Mouse (Mus musculus) spleen, adult 2 months (tissue): ENCODE data around the gene Psmb4.
"Not testable (repeated sequence)": the region's sequence is repeated elsewhere in the genome, so short reads cannot be mapped to it uniquely, and the experiment has no call there.

Source experiments
- CTCF ChIP-seq: fragments of 200-500 bp; IDR thresholded peaks from 2 replicates; pipeline ENCODE4 v1.5.1; 2011; ENCODE audit warnings: mild to moderate bottlenecking, inconsistent platforms; ENCODE audit not compliant: insufficient read depth, insufficient read length, insufficient replicate concordance; ENCODE audit errors: extremely low read depth
- POLR2A ChIP-seq: fragments of 200-500 bp; IDR thresholded peaks from 2 replicates; pipeline ENCODE4 v1.6.1; 2011; ENCODE audit warnings: low read depth, low read length, inconsistent platforms

GRCm38 (mm10) chr3:94904759-94905158 is 18.0 kb upstream of the Psmb4 start:
- not testable (repeated sequence) for TF ChIP-seq CTCF, POLR2A
